Mouse (Mus musculus) ovary, adult 18-20 months (tissue): ENCODE data around the gene H2-M10.4.
"Not testable (repeated sequence)": the region's sequence is repeated elsewhere in the genome, so short reads cannot be mapped to it uniquely, and the experiment has no call there.

Experiments
- DNase-seq: peaks from one replicate; pipeline ENCODE4 v3.0.0; 2022; ENCODE audit warnings: low spot score, mixed read lengths

Gene H2-M10.4

DNA sequence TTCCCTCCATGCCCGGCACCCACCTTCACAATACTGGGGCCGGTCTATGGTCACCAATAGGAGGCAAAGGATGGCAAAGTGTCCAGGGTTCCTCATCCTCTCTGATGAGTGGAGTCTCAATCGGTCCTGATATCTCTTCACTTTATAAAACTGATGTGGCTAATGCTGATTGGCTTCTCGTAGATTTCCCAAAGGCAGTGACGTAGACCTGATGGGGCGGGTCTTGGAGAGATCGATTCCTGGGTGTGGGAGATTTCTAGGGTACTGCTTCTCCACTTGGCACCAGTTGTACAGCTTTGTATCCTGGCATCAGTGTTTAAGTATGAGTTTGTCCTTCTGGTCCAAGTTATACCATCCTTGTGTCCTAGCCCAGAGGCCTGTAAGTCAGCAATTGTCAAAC lies at the start of gene H2-M10.4:
H2-M10.4 (minus strand) TSS at position 101 of the 400 bp plus-strand sequence.
- DNase-seq: no peak

DNA sequence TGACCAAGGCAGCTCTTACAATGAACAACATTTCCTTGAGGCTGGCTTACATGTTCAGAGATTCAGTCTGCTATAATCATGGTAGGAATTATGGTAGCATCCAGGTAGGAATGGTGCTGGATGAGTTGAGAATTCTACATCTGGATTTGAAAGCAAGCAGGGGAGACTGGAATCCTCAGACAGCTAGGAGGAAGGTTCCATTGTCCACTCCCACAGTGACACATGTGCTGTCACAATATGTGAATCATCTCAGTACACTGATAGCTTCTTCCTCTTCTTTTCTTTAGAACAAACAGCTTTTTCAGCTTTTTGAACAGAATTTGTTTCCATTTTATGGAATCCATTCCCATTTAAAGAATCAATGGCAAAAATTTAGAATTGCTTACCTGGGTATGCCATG lies 41.8 kb upstream of the H2-M10.4 start:
- DNase-seq: no peak

DNA sequence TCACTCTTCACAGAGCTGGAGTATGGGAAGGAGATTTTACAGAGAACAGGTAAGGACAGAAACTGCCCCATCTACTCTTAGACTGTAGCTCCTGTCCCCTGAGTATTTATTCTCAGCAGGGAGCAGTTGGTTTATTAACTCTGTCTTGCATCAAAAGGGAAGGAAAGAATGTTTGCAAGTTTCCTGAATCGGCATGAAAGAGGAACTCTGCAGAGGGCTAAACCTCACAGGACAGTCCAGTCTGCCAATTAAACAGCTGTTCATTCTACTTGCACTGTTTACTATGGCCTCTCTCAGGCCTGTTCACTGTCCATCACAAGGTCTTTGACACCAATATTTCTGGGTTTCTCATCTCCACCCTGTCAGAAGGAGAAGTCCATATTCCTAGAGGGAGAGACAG lies 38.3 kb upstream of the H2-M10.4 start:
- DNase-seq: no peak

DNA sequence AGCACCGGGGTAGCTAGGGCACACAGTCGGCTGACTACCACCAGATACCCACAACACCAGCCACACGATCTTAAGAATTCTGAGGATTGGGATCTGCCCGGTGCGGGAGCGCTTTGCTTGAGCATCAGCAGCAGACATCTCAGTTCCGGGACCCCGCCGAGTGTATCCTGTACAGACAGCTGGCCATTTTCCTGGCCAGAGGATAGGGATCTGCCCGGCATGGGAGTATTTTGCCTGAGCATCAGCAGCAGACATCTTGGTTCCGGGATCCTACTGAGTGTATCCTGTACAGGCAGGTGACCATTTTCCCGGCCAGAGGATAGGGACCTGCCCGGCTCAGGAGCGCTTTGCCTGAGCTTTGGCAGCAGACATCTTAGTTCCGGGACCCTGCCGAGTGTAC lies 26.0 kb upstream of the H2-M10.4 start:
- not testable (repeated sequence) for DNase-seq

DNA sequence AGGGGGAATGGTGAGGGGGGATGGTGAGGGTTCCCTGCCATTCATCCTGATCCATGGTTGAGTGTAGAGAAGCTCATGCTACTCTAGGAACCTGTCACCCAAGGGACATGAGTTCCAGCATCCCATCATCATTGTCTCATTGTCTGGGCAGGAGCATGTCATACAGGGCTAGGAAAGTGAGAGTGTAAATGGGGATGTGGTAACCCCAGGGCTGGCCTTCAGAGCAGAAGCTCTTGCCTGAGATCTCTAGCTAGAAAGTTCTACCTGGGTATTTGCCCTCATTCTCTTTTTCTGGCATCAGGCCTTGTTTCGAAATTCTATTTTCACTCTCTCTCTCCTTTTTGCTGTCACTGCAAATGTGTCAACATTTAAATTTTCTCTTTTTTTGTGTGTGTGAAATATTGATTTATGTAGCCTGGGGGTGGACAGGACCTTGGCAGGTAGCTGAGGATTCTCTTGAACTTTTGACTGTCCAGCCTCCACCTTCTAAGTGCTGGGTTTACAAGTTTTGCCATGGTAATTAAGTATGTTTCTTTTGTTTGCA lies 24.6 kb upstream of the H2-M10.4 start:
- DNase-seq: no peak

DNA sequence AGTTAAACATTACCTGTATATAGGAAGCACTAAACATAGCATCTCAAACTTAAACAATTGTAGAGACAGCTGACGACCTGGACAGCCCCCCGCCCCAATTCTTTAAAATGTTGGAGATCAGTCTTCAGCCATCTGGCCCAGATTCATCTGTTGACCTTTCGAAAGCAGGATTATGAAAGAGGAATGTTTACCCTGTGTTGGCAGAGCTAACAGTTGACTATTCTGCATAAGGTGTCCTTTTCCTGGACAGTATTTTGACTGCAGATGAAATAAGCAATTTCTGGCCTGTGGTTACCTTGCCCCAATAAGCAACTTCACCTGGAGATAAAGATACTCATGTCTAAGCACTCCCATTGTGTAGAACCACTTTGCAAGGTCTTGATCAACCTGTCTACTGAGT lies 21.7 kb upstream of the H2-M10.4 start:
- no peak for DNase-seq

DNA sequence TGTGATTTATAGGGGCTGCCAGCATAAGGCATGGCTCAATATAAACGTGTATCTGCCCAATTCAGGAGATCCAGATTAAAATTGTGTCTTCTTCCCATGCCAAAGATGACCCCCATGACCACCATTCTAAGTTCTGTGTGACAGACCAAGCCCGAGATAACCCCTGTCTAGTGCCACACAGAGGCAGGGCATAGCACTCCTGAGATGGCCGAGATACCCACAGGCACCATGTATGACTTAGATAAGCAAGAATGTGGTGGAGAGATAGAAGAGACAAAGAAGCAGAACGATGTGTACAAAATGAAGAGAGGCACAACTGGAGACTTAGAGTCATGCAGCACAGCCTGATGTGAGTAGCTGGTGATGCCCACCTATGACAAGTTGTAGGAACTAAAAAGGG lies 5.9 kb downstream of the H2-M10.4 start:
- no peak for DNase-seq

DNA sequence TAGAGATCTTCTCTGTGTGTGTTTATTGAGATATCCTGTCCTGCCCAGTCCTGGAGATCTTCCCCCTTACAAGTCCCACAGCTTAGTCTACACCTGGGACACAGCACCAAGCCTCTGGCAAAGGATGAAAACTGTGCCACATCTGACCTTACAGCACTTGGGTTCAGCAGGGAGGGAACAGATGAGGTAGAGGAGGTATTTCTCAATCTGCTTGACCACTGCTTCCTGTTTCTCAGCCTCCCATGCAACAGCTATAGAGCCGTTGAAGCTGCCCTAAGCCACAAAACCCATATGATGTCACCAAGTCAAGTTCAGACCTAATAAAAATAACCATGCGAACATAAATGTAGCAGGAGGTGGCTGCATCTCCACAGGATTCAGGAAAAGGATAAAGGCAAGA lies 30.7 kb downstream of the H2-M10.4 start:
- DNase-seq: no peak

DNA sequence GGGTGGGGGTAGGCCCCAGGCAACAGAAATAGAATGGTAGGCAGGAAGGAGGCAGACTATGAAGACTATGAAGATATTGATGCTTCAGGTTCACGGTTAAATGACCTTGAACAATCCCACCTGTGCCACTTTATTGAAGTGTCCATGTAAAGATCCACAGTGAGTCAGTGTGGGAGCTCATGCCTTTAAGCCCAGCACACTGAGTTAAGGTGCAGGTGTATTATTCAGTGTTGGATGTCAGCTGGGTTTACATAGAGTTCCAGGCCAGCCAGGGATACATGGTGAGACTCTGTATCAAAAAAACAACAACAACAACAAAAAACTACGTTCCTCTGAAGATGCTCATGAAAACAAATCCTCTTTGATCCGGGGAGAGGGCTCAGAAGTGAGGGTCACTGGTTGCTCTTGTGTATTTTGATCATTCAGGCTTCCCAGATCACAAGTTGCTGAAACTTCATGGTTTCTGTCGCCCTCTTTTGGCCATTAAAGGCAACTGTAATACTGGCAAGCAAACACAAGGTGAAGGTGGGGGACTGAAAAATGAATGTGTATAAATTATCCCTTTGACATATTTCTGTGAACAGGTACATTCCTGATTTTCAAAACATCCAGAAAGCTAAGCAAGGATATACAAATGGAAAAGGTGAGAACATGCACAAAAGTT lies 43.9 kb downstream of the H2-M10.4 start:
- no peak for DNase-seq

DNA sequence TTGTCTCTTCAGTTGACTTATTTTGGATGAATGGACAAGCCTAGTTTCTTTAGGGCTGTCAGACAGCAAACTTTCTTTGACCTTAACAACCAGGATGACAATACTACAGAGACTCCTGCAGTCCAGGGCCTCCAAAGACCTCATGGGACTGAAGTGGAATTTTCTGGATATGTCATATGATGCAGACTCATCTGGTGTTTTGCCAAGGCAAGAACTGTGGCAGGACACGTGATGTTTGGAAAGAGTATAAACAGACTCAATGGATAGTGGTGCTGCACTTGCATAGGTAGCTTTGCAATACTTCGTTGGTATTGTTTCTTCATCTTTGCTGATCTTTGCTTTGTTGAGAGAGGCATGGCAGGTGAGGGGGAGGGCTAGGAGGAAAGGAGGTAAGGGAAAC lies 44.7 kb downstream of the H2-M10.4 start:
- no peak for DNase-seq

DNA sequence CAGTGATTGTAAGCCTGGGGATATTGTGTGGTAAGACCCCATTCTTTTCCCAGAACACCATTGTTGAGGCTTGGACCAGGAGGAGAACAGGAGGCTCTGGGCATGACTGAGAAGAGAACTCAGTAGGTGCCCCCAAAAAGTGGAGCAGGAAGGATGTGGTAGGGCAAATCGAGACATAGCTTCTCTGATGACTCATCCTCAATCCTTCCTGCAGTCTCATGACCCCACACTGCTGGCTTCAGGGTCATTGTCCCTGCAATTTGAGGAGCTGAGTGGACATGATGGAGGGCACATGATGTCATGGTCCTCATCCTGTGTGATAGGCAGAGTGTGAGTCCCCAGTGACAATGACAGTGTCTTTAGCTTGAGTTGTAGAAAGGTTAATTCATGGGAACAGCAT lies 46.7 kb downstream of the H2-M10.4 start:
- DNase-seq: no peak

DNA sequence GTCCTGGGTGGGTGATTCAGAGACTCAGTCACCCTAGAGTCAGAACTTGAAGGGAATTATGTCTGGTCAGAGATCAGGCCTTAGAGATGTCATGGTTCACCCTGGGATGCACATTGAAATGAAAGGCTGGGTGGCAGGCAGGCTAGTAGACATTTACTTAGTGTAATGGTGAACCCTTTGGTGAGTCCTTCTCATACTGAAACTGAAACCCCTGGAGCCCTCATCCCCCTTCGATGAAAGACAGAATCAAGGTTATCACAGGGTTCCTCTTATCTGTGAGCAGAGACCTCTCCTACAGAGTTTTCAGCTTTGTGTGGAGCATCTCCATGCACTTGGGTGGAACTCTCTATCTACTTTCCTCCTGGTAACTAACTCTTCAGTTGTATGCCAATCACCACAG lies 47.8 kb downstream of the H2-M10.4 start:
- DNase-seq: no peak
